Mouse (Mus musculus): ENCODE results near the gene Rnf185. TPM values are rescaled to one million over a fixed set of nuclear protein-coding genes. Genes with fewer than 3 reads are reported as not detected.

Gene Rnf185
- total RNA-seq (2023), result 10 to 100 TPM; 13.9 to 14.4 TPM

GRCm38 (mm10) chr11:3452167-3452639, at the start of gene Rnf185:
Gene Rnf185, minus strand, starts transcription at chr11:3452363.

GRCm38 (mm10) chr11:3487952-3488570, 35.9 kb upstream of the Rnf185 start, which contains the start of gene Pla2g3:
Gene Pla2g3, plus strand, starts transcription at chr11:3488284.

DNA sequence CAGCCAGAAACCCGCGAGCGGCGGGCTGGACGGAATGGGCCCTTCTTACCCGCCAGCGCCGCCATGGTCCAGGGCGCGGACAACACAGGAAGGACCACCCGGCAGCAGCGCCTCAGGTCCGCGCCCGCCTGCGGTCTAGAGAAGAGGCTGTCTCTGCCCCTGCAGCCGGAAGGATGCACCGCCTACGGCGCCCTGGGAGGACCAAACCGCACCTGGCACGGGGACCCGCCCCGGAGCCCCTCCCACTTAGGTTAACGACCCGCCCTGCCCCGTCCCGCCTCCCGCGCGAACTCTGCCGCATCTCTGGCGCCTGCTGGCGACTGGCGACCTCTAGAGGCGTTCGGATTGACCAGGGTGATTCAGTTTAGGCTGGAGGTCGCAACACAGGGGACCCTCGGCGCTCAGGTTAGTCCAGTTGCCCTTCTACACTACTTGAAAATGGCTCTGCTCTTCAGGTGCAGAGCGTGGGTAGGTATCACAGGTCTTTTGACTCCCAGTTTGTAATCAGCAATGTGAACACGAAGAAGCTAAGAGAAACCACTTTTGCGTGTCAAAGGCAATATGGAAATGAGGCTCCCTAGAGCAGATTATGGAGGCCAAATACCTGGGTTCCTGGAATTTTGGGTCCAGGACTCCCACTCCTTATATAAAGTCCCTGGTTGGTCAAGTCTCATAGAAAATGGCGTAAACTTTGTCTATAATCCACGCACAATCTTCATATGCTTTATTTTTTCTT, 43.0 kb downstream of the Rnf185 start, which contains the start of gene Limk2:
Gene Limk2 (minus strand): TSS at position 193 of the 736 bp plus-strand sequence.

Other genes starting within 250 kb of the Rnf185 start
- 10 to 100 TPM; 70.5 to 72.6 TPM for gene Eif4enif1, start 250.0 kb downstream of the Rnf185 start, total RNA-seq (2023)
- gene Drg1, start 185.9 kb downstream of the Rnf185 start, total RNA-seq (2023), result 10 to 100 TPM; 40.9 to 47.8 TPM
- gene Patz1, start 163.5 kb downstream of the Rnf185 start, total RNA-seq (2023), result 10 to 100 TPM; 32.1 to 36.3 TPM
- 10 to 100 TPM in 1 of 2 experiments, 1 to 10 TPM in 1; 9.0 to 14.7 TPM for gene Pik3ip1, start 122.0 kb downstream of the Rnf185 start, total RNA-seq (2023)
- gene Limk2, start 43.2 kb downstream of the Rnf185 start, total RNA-seq (2023), result 10 to 100 TPM; 48.5 to 55.9 TPM
- gene Pla2g3, start 35.9 kb upstream of the Rnf185 start, total RNA-seq (2023), result under 1 TPM; 0.13 to 0.18 TPM
- gene Inpp5j, start 52.5 kb upstream of the Rnf185 start, total RNA-seq (2023), result 1 to 10 TPM; 5.3 to 7.0 TPM
- gene Selenom, start 62.3 kb upstream of the Rnf185 start, total RNA-seq (2023), result 1 to 10 TPM; 4.9 to 5.7 TPM
- gene Smtn, start 88.2 kb upstream of the Rnf185 start, total RNA-seq (2023), result 10 to 100 TPM; 21.9 to 22.7 TPM
- 10 to 100 TPM; 11.8 to 17.6 TPM for gene Morc2a, start 196.8 kb upstream of the Rnf185 start, total RNA-seq (2023)